Mouse (Mus musculus): ENCODE measurements around the gene Gbx2. TPM values are rescaled to one million over a fixed set of nuclear protein-coding genes. Genes with fewer than 3 reads are reported as not detected.

Gbx2 gene
- polyA plus RNA-seq, 1 experiment from 2014 or later: 33.0 TPM

GRCm38 (mm10) chr1:89902641-89903040, 28.3 kb downstream of the Gbx2 start:
- H3K27me3 ChIP-seq (replicated peaks; ENCODE audit: control insufficient read depth, insufficient read depth, low read length): no peaks in the 10 kb centered on the region

DNA sequence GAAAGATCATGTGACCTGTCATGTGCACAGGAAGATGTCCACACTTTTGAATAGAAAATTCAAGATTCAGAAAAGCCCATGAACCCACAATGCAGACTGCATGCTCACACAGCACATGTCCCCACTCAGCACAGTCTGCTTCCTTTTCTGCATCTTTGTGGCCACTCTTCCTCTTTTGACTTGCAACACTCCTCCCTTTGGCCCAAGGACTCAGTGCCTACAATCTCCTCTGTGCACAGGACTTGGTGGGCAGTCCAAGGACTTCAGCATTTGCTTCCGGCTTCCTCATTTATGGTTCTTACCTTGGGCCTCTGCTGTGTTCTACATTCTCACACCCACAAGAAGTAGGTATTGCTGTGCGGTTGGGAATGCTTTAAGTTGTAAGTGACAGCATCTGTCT, 28.7 kb downstream of the Gbx2 start:
- Histone ChIP-seq H3K36me3 (ENCODE audit: control insufficient read depth, insufficient read depth, low read length) (no peaks in the 10 kb centered on the region), H3K9ac (ENCODE audit: low read depth, low read length) (no peak overlapping the region), H3K27me3 (replicated peaks; ENCODE audit: control insufficient read depth, insufficient read depth, low read length) (no peaks in the 10 kb centered on the region), H3K27ac (ENCODE audit: low read depth, low read length) (no peak overlapping the region), H3K4me1 (ENCODE audit: control insufficient read depth, insufficient read depth, low read depth, low read length) (no peaks in the 10 kb centered on the region), H3K4me2 (ENCODE audit: low read length) (no peak overlapping the region), H3K9me3 (ENCODE audit: control insufficient read depth, low read length) (no peaks in the 10 kb centered on the region), H3K4me3 (ENCODE audit: low read length) (no peak overlapping the region)
- ATAC-seq: no peak
- WGBS: 94% methylated on average over 2 of the region's 2 CpGs

More at GRCm38 (mm10) chr1:89902641-89903040, 28.3 kb downstream of the Gbx2 start:
- H3K4me1 ChIP-seq (ENCODE audit: control insufficient read depth, insufficient read depth, low read depth, low read length): no peaks in the 10 kb centered on the region
- no peaks in the 10 kb centered on the region for H3K36me3 ChIP-seq (ENCODE audit: control insufficient read depth, insufficient read depth, low read length)
- no peak overlapping the region for H3K27ac ChIP-seq (ENCODE audit: low read depth, low read length)
- H3K9me3 ChIP-seq (ENCODE audit: control insufficient read depth, low read length): no peaks in the 10 kb centered on the region
- WGBS: 80% methylated on average over 1 of the region's 1 CpGs
- ATAC-seq: no peak
- H3K9ac ChIP-seq (ENCODE audit: low read depth, low read length): no peak overlapping the region
- H3K4me3 ChIP-seq (ENCODE audit: low read length): no peak overlapping the region
- H3K4me2 ChIP-seq (ENCODE audit: low read length): no peak overlapping the region

DNA sequence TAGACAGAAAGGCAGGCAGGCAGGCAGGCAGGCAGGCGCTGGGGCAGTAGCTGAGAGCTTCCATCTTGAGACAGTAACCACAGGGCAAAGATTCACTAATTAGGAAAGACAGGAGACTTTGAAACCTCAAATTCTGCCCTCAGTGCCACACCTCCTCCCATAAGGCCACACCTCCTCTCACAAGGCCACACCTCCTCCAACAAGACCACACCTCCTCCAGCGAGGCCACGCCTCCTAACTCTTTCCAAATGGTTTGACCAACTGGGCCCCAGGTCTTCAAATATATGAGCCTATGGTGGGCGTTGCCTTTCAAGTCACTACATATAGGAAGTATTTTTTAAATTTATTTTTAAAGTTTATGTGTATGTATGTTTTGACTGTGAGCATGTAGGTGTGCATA, 29.6 kb downstream of the Gbx2 start:
- ATAC-seq: no peak
- Histone ChIP-seq H3K4me3 (ENCODE audit: low read length) (no peak overlapping the region), H3K27ac (ENCODE audit: low read depth, low read length) (no peak overlapping the region), H3K27me3 (replicated peaks; ENCODE audit: control insufficient read depth, insufficient read depth, low read length) (no peaks in the 10 kb centered on the region), H3K9me3 (ENCODE audit: control insufficient read depth, low read length) (no peaks in the 10 kb centered on the region), H3K36me3 (ENCODE audit: control insufficient read depth, insufficient read depth, low read length) (no peaks in the 10 kb centered on the region), H3K4me1 (ENCODE audit: control insufficient read depth, insufficient read depth, low read depth, low read length) (no peaks in the 10 kb centered on the region), H3K4me2 (ENCODE audit: low read length) (no peak overlapping the region), H3K9ac (ENCODE audit: low read depth, low read length) (no peak overlapping the region)
- 84% methylated on average over 4 of the region's 4 CpGs for WGBS

DNA sequence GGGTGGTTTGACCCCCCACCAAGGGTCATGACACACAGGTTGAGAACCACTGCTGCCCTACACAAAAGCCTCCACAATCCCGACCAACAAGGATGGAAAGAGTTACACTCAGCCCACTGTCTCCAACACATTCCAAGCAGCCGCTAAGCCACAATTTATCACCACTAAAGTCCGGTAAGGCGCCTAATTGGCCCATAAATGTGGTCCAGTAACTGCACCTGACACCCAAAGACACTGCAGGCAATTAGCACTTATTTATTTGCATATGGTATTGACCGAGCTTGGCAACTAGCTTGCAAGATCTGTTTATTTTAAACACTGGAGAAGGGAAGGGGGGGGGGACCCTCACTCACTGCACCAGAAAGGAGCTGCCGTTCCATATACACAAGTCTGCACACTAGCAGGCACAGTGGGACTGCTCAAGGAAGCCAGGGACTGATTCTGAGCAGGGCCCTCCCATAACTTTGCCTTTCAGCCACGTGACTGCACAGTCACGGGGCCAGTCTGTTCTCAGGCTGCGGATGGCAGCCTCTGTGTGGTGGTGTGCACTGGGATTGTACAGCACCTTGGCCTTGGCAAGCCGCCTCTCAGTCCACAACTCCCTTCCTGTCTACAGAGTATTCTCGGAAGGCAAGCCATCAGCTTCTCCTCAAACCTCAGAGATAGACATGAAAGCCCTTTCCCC, 31.1 kb downstream of the Gbx2 start:
- no peak overlapping the region for H3K27ac ChIP-seq (ENCODE audit: low read depth, low read length)
- peak; percentile 15; the same call in 1 of the 2 replicates for ATAC-seq
- no peaks in the 10 kb centered on the region for H3K9me3 ChIP-seq (ENCODE audit: control insufficient read depth, low read length)
- no peaks in the 10 kb centered on the region for H3K27me3 ChIP-seq (replicated peaks; ENCODE audit: control insufficient read depth, insufficient read depth, low read length)
- no peaks in the 10 kb centered on the region; the same call in 1 of the 2 replicates for H3K36me3 ChIP-seq (ENCODE audit: control insufficient read depth, insufficient read depth, low read length)
- no peaks in the 10 kb centered on the region for H3K4me1 ChIP-seq (ENCODE audit: control insufficient read depth, insufficient read depth, low read depth, low read length)
- no peak overlapping the region for H3K4me2 ChIP-seq (ENCODE audit: low read length)
- H3K4me3 ChIP-seq (ENCODE audit: low read length): no peak overlapping the region
- H3K9ac ChIP-seq (ENCODE audit: low read depth, low read length): no peak overlapping the region
- WGBS: 56% methylated on average over 11 of the region's 11 CpGs

- no peak for ATAC-seq
- H3K4me1 ChIP-seq (ENCODE audit: control insufficient read depth, insufficient read depth, low read depth, low read length): no peaks in the 10 kb centered on the region
- H3K9ac ChIP-seq (ENCODE audit: low read depth, low read length): no peak overlapping the region
- H3K27me3 ChIP-seq (replicated peaks; ENCODE audit: control insufficient read depth, insufficient read depth, low read length): no peaks in the 10 kb centered on the region
- H3K4me2 ChIP-seq (ENCODE audit: low read length): no peak overlapping the region
- no peaks in the 10 kb centered on the region for H3K9me3 ChIP-seq (ENCODE audit: control insufficient read depth, low read length)
- WGBS: 82% methylated on average over 2 of the region's 2 CpGs
- no peak overlapping the region for H3K4me3 ChIP-seq (ENCODE audit: low read length)
- no peak overlapping the region for H3K27ac ChIP-seq (ENCODE audit: low read depth, low read length)
- no peaks in the 10 kb centered on the region; the same call in 1 of the 2 replicates for H3K36me3 ChIP-seq (ENCODE audit: control insufficient read depth, insufficient read depth, low read length)
These were observed 31.9 kb downstream of the Gbx2 start for GRCm38 (mm10) chr1:89899036-89899435.

DNA sequence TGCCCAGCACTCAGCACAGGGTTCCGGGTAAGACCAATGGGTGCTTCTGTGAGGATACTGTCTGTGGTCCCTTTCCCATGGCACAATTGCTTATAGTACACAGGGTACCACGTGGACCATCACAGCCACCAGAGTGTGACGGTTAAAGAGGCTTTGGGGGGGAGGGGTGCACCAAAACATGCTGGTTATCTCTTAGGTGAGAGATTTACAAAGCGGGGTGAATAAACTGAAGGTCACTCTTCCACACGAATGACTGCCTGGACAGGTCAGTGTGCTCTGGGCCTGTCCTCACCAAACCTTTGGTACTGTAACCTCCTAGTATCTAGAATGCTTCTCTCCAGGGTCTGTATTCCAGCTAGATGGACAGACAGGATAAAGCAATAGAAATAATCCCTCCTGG, 35.2 kb downstream of the Gbx2 start:
- ATAC-seq: no peak
- Histone ChIP-seq H3K27me3 (replicated peaks; ENCODE audit: control insufficient read depth, insufficient read depth, low read length) (no peaks in the 10 kb centered on the region), H3K4me2 (ENCODE audit: low read length) (no peak overlapping the region), H3K4me3 (ENCODE audit: low read length) (no peak overlapping the region), H3K9me3 (ENCODE audit: control insufficient read depth, low read length) (no peaks in the 10 kb centered on the region), H3K9ac (ENCODE audit: low read depth, low read length) (no peak overlapping the region), H3K36me3 (ENCODE audit: control insufficient read depth, insufficient read depth, low read length) (peaks cover under 1% of the 10 kb centered on the region), H3K27ac (ENCODE audit: low read depth, low read length) (no peak overlapping the region), H3K4me1 (ENCODE audit: control insufficient read depth, insufficient read depth, low read depth, low read length) (peaks cover 12% of the 10 kb centered on the region)
- whole genome bisulfite sequencing: 87% methylated on average over 5 of the region's 5 CpGs

DNA sequence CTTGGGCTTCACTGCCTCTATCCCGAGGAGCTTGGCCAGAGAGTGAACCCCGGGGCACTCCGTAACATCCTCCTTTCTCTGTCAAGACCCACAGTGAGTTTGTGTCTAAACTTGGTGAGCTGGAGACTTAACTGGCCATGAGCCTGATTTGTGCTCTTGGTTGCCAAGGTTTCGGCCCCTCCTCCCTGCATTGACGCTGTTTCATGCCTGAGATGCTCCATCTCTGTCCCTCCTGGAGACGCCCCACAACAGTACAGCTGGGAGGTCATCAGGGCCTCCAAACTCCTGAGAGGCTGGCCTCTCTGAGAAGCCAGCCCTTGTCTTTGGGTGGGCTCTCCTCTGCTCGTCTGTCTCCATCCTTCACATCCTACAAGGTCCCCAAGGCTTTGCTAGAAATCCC, 38.7 kb downstream of the Gbx2 start:
- no peak overlapping the region for H3K4me2 ChIP-seq (ENCODE audit: low read length)
- peaks cover 12% of the 10 kb centered on the region for H3K4me1 ChIP-seq (ENCODE audit: control insufficient read depth, insufficient read depth, low read depth, low read length)
- ATAC-seq: peak; percentile 28
- peaks cover 21% of the 10 kb centered on the region for H3K36me3 ChIP-seq (ENCODE audit: control insufficient read depth, insufficient read depth, low read length)
- no peak overlapping the region for H3K4me3 ChIP-seq (ENCODE audit: low read length)
- no peaks in the 10 kb centered on the region for H3K9me3 ChIP-seq (ENCODE audit: control insufficient read depth, low read length)
- H3K27me3 ChIP-seq (replicated peaks; ENCODE audit: control insufficient read depth, insufficient read depth, low read length): no peaks in the 10 kb centered on the region
- WGBS: 19% methylated on average over 7 of the region's 7 CpGs
- no peak overlapping the region for H3K27ac ChIP-seq (ENCODE audit: low read depth, low read length)
- no peak overlapping the region for H3K9ac ChIP-seq (ENCODE audit: low read depth, low read length)

DNA sequence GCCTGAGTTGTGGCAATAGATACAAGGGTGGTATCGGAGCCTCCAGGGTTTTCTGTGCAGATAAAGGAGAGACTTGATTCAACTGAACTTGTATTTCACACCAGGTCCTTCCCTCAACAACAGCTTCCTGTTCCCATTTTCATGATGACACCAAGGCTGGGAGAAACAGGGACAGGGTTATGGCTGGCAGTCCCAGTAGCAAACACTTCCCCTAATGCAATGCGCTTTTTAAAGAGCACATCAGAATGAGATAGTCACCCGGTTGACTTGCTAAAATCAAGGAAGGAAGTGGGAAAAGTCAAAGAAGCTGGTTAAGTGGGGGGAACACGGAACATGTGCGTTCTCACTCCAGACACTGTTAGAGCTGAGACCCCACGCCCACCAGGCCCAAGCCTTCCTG, 39.6 kb downstream of the Gbx2 start:
- WGBS: 86% methylated on average over 6 of the region's 6 CpGs
- Histone ChIP-seq H3K9me3 (ENCODE audit: control insufficient read depth, low read length) (no peaks in the 10 kb centered on the region), H3K27me3 (replicated peaks; ENCODE audit: control insufficient read depth, insufficient read depth, low read length) (no peaks in the 10 kb centered on the region), H3K4me1 (ENCODE audit: control insufficient read depth, insufficient read depth, low read depth, low read length) (peaks cover 12% of the 10 kb centered on the region), H3K4me3 (ENCODE audit: low read length) (no peak overlapping the region), H3K9ac (ENCODE audit: low read depth, low read length) (no peak overlapping the region), H3K36me3 (ENCODE audit: control insufficient read depth, insufficient read depth, low read length) (peaks cover 21% of the 10 kb centered on the region), H3K4me2 (ENCODE audit: low read length) (no peak overlapping the region), H3K27ac (ENCODE audit: low read depth, low read length) (no peak overlapping the region)
- ATAC-seq: no peak

GRCm38 (mm10) chr1:89885696-89886095, 45.3 kb downstream of the Gbx2 start:
- Histone ChIP-seq H3K9me3 (ENCODE audit: control insufficient read depth, low read length) (no peaks in the 10 kb centered on the region), H3K36me3 (ENCODE audit: control insufficient read depth, insufficient read depth, low read length) (peaks cover 22% of the 10 kb centered on the region), H3K4me3 (ENCODE audit: low read length) (no peak overlapping the region), H3K9ac (ENCODE audit: low read depth, low read length) (no peak overlapping the region), H3K4me1 (ENCODE audit: control insufficient read depth, insufficient read depth, low read depth, low read length) (peaks cover 8% of the 10 kb centered on the region), H3K4me2 (ENCODE audit: low read length) (no peak overlapping the region), H3K27me3 (replicated peaks; ENCODE audit: control insufficient read depth, insufficient read depth, low read length) (no peaks in the 10 kb centered on the region), H3K27ac (ENCODE audit: low read depth, low read length) (no peak overlapping the region)
- 45% methylated on average over 4 of the region's 4 CpGs for WGBS
- ATAC-seq: no peak
